Mouse (Mus musculus) embryonic fibroblast, embryonic 13.5 days (primary cell): Measurements from ENCODE around the gene Slc41a2. TPM values are rescaled to one million over a fixed set of nuclear protein-coding genes. Genes with fewer than 3 reads are reported as not detected.
A peak's percentile ranks its signal among the peaks of the same experiment; 100 is the strongest.

Experiments
- H3K27ac ChIP-seq: 2 replicates; pipeline ENCODE4 v1.5.1; 2012; ENCODE audit warnings: low read length, control low read depth, inconsistent platforms; ENCODE audit not compliant: insufficient read depth
- H3K4me1 ChIP-seq: 2 replicates; pipeline ENCODE4 v1.6.1; 2011; ENCODE audit warnings: low read length; ENCODE audit not compliant: control insufficient read depth, insufficient read depth
- H3K4me3 ChIP-seq: 2 replicates; pipeline ENCODE4 v1.5.1; 2011; ENCODE audit warnings: mild to moderate bottlenecking, control low read depth, low read length; ENCODE audit not compliant: insufficient read depth
- CTCF ChIP-seq: IDR thresholded peaks from 2 replicates; pipeline ENCODE4 v1.5.1; 2011; ENCODE audit warnings: mild to moderate bottlenecking, control low read depth, low read length, moderate library complexity, borderline replicate concordance; ENCODE audit not compliant: insufficient read depth
- POLR2A ChIP-seq: IDR thresholded peaks from 2 replicates; pipeline ENCODE4 v1.6.1; 2011; ENCODE audit warnings: low read depth, mild to moderate bottlenecking, control low read depth, low read length, moderate library complexity
- polyA plus RNA-seq: library from polyadenylated mRNA; stranded (reverse); fragments of >200 nt; gene quantifications from 2 replicates; pipeline ENCODE4 v1.2.4, GENCODE M21; 2011; ENCODE audit warnings: low read depth; ENCODE audit not compliant: missing spikeins, insufficient read length

Slc41a2 gene
- polyA plus RNA-seq, 1 experiment: 10.1 TPM

GRCm38 (mm10) chr10:83183634-83184479 is 153.8 kb downstream of the Slc41a2 start:
- Histone ChIP-seq H3K27ac (no peak overlapping the region), H3K4me3 (no peak overlapping the region)
- TF ChIP-seq CTCF: no peak
- TF ChIP-seq POLR2A: no peak

GRCm38 (mm10) chr10:83182573-83182960 is 155.1 kb downstream of the Slc41a2 start:
- no peak overlapping the region for H3K27ac ChIP-seq
- H3K4me1 ChIP-seq: peaks cover 11% of the 10 kb centered on the region
- TF ChIP-seq POLR2A (no peak), CTCF (peak; percentile 65; the same call in 1 of the 2 replicates)

More at GRCm38 (mm10) chr10:83183634-83184479, 153.8 kb downstream of the Slc41a2 start:
- peaks cover 8% of the 10 kb centered on the region for H3K4me1 ChIP-seq

GRCm38 (mm10) chr10:83181831-83182572 is 155.7 kb downstream of the Slc41a2 start:
- Histone ChIP-seq H3K4me1 (peaks cover 11% of the 10 kb centered on the region), H3K27ac (no peak overlapping the region), H3K4me3 (no peak overlapping the region)
- TF ChIP-seq POLR2A: no peak
- TF ChIP-seq CTCF: no peak

More at GRCm38 (mm10) chr10:83182573-83182960, 155.1 kb downstream of the Slc41a2 start:
- no peak overlapping the region for H3K4me3 ChIP-seq

Other genes starting within 250 kb of the Slc41a2 start
- 1.1 TPM in 2 replicates for gene D10Wsu102e, start 22.3 kb upstream of the Slc41a2 start, polyA plus RNA-seq
- gene Aldh1l2, start 196.3 kb upstream of the Slc41a2 start, polyA plus RNA-seq: 59.1 and 113 TPM in 2 replicates
- 51.6 and 60.8 TPM in 2 replicates for gene Washc4, start 205.9 kb upstream of the Slc41a2 start, polyA plus RNA-seq